Mouse (Mus musculus) cerebellum, adult 8-10 months (tissue): Measurements from ENCODE around the gene Zcchc24.

Source experiments
- DNase-seq: peaks from one replicate; pipeline ENCODE4 v3.0.0; 2022

Zcchc24 gene

DNA sequence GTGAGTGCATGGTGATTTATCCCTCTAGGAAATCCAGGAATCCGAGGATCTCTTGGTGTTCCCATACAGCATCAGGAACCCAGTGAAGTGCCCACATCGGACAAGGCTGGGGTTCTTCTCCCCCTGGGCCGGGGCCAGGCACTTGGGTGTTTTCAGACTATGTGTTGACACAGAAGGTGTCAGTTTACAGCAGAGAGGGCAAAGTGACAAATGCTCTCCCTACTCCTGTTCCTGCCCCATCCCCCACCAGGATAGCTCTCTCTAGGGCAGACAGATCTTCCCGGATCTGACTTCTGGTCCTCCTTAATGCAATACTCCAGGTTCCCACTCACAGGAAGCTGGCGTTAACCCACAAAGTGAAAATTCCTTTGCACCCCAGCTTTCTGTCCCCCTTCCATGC is 5.3 kb upstream of the Zcchc24 start:
- DNase-seq, result no peak

DNA sequence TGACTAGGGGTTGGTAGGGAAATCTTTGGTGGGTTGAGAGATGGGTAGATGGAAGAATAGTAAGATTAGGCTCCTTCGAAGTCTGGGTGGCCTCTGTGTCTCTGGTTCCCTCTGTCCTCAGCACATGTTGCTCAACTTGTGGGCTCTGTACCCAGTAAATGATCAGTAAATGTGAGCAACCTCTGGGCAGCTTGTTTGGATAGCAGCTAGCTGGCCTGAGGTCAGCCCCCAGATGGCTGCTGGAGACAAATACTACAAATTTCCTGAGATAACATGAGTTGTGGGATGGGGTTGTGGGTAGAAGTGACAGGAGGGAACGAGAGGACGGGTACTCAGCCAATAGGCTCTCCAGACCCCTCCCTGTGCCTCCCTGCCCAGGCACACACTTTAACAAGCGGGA is 4.2 kb upstream of the Zcchc24 start:
- no peak for DNase-seq

DNA sequence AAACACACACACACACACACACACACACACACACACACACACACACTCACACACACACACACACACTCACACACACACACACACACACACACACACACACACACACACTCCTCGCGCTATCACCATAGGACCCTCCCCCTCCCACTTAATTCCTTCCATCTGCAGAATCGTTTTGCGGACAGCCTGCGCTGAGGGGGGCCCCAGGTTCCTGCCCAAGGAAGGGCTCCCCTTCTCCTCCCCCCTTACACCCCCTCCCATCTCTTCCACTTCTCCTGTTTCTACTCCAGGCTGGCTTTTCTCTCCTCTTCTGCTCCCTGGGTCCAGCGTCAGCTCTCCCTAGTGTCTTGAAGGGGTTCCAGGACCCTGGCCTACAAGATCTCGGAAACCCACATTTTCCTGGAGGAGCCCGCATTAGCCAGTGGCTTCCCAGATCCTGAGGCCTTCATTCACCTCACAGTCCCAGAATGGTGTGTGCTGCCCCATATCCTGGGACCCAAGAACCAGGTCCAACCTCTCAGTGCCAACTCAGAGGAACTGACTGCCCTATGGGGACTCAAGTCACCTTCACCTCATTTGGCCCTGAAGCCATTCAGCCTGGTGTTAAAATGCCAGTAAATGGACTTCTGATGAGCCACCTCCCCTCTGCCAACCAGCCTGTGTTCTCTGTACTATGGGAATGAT is 927 bp upstream of the Zcchc24 start:
- DNase-seq, result no peak

DNA sequence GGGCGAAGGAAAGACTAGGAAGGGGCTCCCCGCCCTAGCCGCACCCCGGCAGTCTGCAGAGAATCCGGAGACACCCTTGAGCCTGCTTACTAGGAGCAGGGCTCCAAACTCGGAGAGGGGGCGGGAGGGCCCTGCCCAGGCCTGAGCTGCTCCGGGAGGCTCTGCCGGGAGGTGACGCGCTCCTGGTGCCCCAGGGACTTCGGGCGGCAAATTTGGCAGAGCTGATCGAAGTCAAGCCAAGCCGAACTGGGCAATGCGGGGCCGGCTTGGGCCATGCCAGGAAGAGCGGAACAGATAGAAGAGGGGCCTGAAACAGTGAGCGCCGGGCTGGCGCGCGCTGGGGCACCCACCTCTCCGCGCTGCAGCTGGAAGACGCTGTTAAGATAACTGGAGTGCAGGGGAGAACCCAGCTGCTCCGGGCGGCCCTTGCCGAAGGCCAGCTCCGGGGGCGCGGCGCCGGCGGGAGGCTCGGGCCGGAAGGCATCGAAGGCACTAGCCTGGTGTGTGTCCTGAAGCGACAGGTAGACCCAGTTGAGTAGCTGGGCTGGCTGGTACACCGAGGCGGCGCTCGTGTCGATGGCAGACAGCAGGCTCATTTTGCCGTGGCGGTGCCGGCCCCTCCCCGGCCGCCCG is 462 bp downstream of the Zcchc24 start:
- DNase-seq, result no peak

DNA sequence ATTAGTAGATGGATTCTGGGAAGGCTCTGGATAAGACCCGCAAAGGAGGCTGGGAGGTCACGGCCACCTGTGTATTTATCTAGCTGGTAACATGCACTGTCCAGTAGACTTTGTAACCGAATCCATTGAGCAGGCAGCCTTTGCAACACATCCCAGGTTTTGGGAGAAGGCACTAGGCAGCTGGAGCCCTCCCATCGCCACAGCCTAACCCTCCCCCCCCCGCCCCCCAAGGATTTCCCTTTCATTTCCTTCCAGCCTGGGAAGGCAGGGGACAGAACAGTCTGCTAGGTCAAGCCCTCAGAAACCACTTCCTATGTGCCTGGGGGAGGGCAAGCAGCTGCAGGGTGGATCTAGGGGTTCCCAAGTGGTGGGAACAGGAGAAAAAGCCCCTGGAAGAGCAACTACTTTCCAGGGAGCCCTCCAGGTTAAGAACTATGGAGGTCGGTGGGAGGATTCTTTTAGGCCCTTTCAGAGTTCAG is 1.1 kb downstream of the Zcchc24 start:
- DNase-seq, result no peak

DNA sequence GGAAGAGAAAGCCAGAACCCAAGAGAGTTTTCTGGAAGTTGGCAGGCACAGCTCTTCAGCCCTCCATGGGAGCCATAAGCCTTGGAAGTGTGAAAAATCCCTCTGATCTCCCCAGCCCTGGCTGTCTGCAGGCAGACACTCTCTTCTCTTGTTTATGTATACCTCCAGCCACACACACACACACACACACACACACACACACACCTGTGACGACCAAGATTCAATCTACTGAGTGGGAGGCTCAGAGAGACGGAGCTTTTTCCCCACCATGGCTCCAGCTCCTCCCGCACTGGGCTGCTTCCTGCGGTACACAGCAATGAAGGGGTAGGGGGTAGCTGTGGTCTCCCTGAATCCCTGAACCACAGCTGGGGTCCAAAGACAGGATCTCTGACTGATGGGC is 2.4 kb downstream of the Zcchc24 start:
- no peak for DNase-seq

DNA sequence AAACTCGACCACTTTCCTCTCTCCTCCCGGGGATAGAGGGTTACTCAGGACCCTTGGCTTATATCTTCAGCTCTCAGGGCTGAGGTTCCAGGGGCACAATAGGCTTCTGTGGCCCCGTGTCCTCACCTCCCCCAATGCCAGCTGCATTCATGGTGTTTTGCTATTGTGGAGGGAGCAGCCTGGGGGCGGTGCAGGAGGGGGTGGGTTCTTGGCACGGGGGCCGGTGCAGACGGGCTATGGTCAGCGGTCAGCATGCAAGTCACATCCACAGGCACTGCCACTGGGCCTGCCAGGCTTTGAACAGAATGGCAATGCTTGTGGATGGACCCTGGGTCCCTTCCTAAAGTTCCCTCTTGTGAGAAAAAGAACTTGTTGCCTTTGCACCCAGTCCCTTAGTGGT is 2.9 kb downstream of the Zcchc24 start:
- DNase-seq, result no peak

DNA sequence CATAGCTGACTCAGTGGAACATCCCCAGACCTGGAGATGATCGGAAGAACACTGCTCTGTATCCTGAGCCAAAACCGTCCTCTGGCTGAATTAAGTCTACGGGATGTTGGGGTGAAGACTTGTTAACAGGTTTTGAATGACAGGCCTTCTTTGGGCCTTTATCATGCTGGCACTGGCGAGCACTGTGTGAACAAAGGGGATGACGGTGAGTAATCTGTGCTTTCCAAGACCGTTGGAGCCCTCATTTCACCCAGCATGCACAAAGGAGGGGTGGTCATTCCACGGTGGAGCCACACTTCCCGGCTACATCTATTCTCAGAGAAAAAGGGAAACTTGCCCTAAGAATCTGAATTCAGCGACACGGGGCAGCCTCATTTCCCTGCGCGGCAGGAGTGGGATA is 3.7 kb downstream of the Zcchc24 start:
- no peak for DNase-seq

DNA sequence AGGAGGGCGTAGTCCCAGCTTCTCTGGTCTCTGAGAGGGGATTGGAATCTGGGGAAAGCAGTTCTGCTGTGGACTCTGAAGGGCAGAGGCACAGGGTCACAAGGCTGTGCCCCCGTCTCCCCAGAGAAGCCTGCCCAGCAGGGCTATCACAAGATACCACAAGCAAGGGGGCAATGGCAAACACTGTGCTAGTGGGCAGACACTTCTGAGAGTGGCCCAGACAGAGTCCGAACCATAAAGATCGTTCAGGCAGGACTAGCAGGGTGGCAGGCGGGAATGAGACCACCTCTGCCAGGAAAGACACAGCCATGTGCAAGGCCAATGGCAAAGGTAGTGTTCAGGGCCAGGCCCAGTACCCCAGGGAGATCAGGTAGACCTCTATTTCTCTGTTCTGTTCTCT is 7.7 kb downstream of the Zcchc24 start:
- no peak for DNase-seq

DNA sequence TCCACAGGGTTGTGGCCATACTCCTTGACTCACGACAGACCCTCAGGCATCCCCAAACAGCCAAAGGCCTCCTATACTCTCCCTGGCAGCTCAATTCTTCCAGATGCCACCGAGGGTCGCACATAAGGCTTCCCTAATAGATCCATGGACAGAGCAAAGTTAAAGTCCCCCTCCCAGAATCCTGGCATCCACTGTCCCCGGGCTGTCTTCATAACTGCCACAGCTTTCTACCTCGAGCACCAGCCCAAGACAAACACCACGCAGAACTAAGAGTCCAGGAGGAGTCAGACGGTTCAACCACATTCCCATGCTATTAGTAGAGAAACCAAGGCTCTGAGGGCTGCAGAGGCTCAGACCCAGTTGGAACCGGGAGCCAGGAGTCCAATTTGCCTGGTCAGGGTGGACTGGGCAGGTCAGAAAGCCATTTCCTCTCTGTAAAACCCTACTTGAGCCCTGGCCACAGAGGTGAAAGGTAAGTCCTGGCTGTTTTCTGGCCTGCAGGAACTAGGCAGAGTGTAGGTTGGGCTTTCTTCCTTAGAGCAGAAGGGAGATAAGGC is 8.8 kb downstream of the Zcchc24 start:
- DNase-seq, result no peak

DNA sequence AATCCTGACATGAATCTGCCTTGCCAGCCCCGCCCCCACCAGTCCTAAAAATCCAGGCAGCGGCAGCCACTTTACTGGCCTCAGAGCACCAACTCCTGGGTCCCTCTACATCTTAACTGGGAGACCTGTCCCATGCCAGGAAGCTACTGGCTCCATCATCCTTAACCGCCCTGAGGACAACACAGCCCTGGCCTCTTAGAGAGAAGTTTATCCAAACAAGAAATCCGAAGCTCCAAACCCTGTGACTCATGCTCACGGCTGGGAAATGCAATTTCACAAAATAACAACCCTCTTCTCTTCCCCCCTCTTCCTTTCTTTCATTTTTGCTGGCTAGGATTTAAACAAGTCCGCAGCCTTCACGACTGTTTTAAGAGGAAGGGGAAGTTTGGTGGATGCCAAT is 9.3 kb downstream of the Zcchc24 start:
- DNase-seq, result no peak

DNA sequence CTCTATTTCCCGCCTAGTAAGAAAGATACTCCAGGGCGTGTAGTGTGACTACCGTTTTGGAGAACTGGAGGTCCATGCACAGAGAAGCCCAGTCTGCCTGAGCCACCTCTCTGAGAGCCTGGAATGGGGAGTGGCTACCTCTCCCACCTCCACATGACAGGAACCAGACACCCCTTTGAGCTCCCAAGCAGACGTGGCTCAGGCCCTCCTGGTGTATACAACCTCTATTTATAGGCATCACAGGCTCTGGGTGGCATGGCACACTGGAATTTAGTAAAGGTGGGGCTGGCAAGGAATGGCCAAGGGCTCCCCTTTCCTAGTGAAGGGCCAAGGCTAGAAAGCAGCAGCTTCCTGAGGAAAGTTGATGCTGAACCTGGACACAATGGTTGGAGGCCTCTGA is 10.9 kb downstream of the Zcchc24 start:
- no peak for DNase-seq

DNA sequence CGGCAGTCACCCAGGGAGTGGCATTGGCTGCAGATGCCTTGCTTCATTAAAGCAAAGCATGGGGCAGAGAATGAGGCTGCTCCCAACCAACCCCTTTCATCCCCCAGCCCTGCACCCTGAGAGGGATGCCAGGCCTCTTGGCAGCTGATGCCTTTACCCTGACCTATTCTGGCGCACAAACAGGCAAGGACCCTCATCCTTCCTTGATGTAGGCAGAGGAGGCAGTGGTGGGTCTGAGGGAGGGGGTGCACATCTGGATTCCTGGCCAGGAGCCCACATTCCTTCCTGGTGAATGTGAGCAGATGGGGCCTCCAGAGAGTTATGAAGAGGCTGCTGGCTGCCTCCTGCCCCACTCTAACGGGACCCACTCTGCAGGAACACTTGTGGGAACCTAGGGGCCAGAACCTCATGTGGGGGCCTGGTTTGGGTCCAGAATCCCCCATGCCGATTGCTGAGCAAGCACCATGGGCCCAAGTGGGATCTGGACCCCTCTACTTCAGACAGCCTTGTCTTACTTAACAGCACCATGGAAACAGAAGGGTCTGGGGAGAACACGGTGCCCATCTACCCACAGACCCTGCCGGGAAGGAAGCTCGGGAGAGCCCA is 12.4 kb downstream of the Zcchc24 start:
- DNase-seq, result no peak

DNA sequence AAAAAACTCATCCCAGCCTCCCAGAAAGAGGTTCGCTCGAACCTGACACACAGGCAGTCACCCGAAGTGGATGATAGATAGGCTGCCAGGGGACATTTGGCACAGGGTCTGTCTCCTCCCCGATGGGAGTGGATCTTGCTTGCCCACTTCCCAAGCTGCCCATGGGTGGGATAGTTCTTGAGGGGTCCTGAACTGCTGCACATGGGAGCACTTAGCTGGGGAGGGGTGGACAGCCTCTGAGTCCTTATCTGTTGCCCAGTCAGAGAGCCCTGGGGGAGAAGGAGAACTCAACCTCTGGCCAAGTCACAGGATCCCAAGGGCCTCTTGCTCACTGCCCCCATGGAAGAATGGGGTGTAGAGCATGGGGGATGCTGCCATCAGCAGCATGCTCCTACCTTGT is 13.3 kb downstream of the Zcchc24 start:
- DNase-seq, result no peak

DNA sequence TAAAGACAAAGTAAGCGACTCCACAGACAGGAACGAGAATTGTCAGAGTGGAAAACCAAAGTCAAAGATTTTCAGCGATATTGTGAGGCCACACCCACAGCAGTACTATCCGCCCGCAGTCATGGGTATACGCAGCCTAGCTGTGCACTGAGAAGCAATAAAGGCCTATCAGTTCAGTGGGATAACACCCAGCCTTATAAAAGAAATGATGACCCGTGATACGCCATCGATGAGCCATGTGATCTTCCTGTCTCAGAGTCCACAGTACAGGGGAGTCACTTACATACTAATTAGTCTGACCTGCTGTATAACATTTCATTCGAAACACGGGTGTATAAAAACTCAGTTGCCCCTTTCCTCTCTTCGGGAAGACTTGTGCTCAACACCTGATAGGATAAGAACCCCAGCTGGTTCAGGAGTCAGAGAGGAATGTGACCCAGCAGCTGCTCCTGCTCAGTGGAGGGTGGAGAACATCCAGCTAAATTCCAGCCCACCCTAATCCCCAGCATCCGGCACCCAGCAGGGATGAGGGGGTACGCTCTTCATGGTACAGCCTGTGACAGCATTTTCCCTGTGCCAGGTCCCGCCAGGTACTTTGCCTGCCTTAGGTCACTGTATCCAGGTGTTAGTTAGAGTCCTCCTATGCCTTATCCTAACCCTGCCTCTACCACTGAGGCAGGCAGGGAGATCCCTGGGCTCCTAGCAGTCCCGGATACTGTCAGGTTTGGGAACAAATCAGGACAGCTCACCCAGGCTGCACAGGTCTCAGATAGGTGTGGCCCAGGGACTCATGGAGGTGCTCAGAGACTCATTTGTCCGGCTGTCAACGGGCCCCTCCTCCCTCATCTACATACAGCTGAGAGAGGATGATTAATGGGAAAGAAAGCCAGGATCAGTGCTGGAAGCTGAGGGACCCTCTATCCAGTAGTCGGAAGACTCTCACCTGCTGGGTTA is 14.0 kb downstream of the Zcchc24 start:
- DNase-seq, result no peak

DNA sequence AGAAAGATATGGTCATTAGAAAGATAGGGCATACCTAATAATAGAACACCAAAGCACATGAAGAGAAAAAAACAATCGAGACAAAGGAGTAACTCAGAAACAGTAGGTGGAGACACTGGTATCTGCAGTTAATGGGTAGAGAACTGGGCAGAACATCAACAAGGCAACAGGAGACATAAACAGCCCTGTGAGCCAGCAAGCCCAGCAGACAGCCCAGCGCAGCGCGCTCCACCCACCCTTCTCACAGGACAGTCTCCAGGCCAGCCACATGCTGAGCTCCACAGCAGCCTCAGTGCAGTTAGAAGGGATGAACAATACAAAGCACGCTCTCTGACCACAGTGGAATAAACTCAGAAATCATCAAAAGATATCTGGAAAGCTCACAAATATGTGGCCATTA is 15.8 kb downstream of the Zcchc24 start:
- no peak for DNase-seq

DNA sequence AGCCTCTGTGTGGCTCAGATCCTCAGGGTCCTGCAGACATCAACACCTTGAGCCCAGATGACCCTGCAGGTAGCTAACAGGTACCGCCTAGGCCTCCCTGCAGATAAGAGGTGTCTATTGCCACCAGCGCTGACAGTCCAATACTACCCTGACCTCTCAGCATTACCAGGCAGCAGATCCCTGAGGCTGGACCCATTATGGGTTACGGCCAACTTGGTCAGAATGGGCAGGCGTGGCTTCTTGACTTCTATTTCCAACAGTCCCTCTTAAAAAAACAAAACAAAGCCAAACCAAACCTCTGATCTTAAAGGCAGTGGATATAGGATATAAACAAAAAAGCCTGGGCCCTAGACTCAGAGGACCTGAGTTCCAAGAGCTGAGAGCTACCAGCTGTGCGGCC is 17.8 kb downstream of the Zcchc24 start:
- no peak for DNase-seq

DNA sequence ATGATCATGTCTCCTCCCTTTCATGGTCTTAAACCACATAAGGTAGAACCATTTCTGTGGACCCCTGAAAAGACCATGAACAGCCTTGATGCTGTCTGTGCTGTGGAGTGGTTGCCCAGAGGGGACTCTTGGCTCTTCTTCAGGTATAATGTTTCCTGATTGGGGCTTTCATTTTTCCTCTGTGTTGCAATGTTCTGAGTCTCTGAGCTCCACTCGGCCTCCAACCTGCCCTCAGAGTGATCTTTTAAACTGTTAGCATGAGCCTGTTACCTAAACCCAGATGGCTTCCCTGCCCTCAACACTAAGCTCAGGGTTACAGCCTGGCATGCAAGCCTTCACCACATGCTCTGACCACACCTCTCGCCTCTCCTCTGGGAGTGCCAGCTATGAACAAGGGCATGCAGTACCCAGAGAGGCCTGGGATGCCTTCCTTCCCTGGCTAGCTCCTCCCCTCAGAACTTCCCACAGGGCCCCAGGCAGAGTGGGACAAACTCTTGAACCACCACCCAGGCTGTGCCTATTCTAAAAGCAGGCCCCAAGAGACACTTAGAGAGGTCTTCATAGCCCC is 18.3 kb downstream of the Zcchc24 start:
- no peak for DNase-seq

DNA sequence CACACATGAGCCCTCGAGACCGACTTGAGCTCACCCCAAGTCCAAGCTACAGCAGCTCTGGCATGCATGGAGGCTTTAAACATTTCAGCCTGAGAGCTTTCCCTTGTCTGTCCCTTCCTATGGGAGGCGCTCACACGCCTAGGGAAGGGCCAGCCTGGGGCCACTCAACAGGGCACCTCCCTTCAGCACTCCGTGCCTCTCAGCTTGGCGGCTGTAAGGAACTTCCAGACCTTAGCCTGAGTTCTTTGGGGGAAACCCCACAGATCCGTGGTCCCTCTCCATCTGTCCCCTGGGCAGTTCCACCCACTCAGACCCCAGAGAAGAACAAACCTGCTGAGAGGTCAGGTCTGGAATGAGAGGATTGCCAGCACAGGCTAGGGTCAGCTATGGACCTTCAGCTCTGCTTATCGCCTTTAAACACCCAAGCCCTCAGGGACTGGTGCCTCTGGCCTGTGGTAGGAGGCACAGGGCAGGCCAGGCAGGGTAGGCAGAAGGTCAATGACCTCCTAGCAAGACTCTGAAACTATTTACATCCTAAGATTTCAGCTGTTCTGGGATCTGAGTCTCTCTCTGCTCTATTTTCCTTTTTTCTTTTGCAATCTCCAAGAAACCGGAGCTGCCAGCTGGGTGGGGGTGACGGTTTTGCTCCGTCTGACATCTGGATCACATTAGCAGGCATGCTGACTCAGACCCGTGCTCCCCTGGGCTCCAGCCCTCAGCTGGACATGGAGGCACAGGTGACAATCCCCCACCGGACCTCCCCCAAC is 19.5 kb downstream of the Zcchc24 start:
- DNase-seq, result no peak

DNA sequence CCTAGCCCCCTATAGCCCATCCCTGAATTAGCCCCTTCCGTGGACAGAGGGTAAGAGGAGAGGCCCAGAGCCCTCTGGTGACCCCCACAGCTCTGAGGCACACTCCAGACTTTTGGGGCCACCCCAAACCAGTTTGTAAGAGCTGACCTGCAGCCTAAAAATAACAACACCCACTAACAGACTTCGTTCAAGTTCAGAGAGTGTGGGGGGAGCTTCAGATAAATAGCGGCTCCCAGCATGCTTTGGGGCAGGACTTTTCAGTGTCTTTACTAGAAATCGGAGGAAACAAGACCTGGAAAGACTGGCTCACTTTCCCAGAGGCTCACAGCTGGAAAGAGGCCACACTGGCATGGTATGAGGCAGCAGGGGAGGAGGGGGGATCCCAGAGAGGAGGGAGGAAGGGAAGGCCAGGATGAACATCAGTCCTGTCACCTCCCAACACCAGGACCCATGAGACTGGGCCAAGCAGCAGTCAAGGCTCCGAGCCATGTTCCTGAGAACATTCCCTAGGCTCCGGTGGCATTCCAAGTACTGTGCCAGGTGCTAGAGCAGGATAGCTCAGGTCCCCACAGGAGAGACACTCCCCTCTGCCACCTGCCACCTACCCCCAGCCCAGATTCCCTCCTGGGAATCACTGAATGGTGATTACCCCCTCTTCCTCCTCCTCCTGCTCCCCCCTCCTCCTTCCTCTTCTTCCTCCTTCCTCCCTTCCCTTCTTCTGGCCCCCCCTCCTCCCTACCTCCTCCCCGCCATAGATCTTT is 20.7 kb downstream of the Zcchc24 start:
- no peak for DNase-seq
